ENCODE assay signal across 21 mouse cellular contexts in the genomic region with DNA sequence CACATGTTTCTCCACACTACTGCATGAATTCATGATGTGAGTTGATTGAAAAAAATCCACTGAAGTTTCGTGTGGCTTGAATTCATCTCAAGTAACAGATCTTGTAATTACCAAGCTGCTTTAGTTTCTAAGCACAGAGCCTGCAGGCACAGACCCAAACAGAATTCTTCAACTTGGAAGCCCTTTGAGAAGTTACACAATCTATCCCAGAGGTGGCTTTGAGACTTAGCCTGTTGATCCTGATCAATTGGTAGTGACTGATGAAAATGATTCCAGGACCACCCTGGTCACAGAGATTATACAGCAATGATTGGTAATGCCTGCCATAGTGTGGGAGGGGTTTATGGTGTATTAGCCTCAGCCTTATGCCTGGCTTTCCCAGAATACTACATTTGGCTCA.
A peak's percentile ranks its signal among the peaks of the same experiment; 100 is the strongest.
DNase-seq lines count a peak whose midpoint lies in the region; ATAC-seq and TF ChIP-seq lines count a peak whose summit lies in the region.
"Had no signal": no experiment of that assay in that cellular context is flagged by ENCODE, and none has a peak within 500 bp of the region (broad histone marks: within the 10 kb centered on the region; RNA-seq: fewer than 3 reads in every experiment).

No protein-coding gene starts in this region.

- no peak overlapping the region for H3K9ac ChIP-seq in lung, embryonic 14.5 days
- H3K9ac ChIP-seq: hindbrain, embryonic 12.5 days; kidney, embryonic 15.5 days; liver, embryonic 14.5 days had no signal

- H3K4me2 ChIP-seq in lung, embryonic 14.5 days: no peak overlapping the region
- H3K4me2 ChIP-seq: hindbrain, embryonic 12.5 days; kidney, embryonic 15.5 days; midbrain, embryonic 11.5 days had no signal

- no peaks in the 10 kb centered on the region for H3K9me3 ChIP-seq in lung, embryonic 14.5 days (ENCODE audit: low read depth, low read length)
- H3K9me3 ChIP-seq: hindbrain, embryonic 12.5 days; kidney, embryonic 15.5 days had no signal

- no peak for TF ChIP-seq CTCF in lung, embryonic 14.5 days (IDR thresholded peaks at IDR 0.05; ENCODE audit: low read depth)
- TF ChIP-seq CTCF in lung, adult 2 months (IDR thresholded peaks at IDR 0.05; ENCODE audit: insufficient read depth, low read length): no peak

- 43% methylated on average over 1 of the region's 1 CpGs for WGBS in lung, embryonic 14.5 days
- 57% methylated on average over 1 of the region's 1 CpGs for WGBS in lung, adult 2 months

- H3K27ac ChIP-seq in lung, embryonic 14.5 days (ENCODE audit: low read depth): no peak overlapping the region
- H3K27ac ChIP-seq: hindbrain, embryonic 12.5 days; kidney, embryonic 15.5 days; liver, embryonic 14.5 days had no signal

- no peaks in the 10 kb centered on the region for H3K27me3 ChIP-seq in lung, embryonic 14.5 days (ENCODE audit: insufficient read depth, low read length)
- H3K27me3 ChIP-seq: hindbrain, embryonic 12.5 days; kidney, embryonic 15.5 days; Patski had no signal

- H3K4me3 ChIP-seq in lung, embryonic 14.5 days (ENCODE audit: low read depth, low read length): no peak overlapping the region
- no peak overlapping the region for H3K4me3 ChIP-seq in lung, adult 2 months (replicated peaks; ENCODE audit: extremely low read depth, low read depth, low read length)
- H3K4me3 ChIP-seq: hindbrain, embryonic 12.5 days; kidney, embryonic 15.5 days had no signal

- no peaks in the 10 kb centered on the region for H3K4me1 ChIP-seq in lung, embryonic 14.5 days (ENCODE audit: insufficient read depth)
- no peaks in the 10 kb centered on the region for H3K4me1 ChIP-seq in lung, adult 2 months (ENCODE audit: control insufficient read depth, insufficient read depth, low read length)
- H3K4me1 ChIP-seq: hindbrain, embryonic 12.5 days; kidney, embryonic 15.5 days had no signal

- no peak for TF ChIP-seq POLR2A in lung, adult 2 months (IDR thresholded peaks at IDR 0.05; ENCODE audit: borderline replicate concordance, extremely low read depth, low read depth, low read length)

- no peaks in the 10 kb centered on the region for H3K36me3 ChIP-seq in lung, embryonic 14.5 days (ENCODE audit: insufficient read depth)
- H3K36me3 ChIP-seq: G1E; hindbrain, embryonic 12.5 days; kidney, embryonic 15.5 days had no signal

- no peak for ATAC-seq in lung, embryonic 14.5 days (ENCODE audit: insufficient read depth)
- ATAC-seq: intestine, postnatal 0 days; Patski had no signal

- DNase-seq in gastrocnemius, adult 18-20 months (ENCODE audit: low spot score): peak; percentile 28
- no peak for DNase-seq in gastrocnemius, adult 8-10 months (ENCODE audit: low spot score in 2 of 2)
- DNase-seq in lung, embryonic 14.5 days: peak; percentile 66
- DNase-seq in lung, adult 2 months: no peak
- DNase-seq in brain, adult 2 months (ENCODE audit: low read depth, low spot score): peak; percentile 5
- peak; percentile 3 for DNase-seq in fat pad, adult 2 months (ENCODE audit: extremely low read depth, low read depth, low spot score)
- DNase-seq in right cerebral cortex, postnatal 36 days (ENCODE audit: low spot score in 2 of 2): no peak
- DNase-seq: adrenal gland, adult 2 months; B cell, adult 2 months; cerebellum, adult 8-10 months; cerebellum, postnatal 36 days; embryo, embryonic 11 days; kidney, postnatal 36 days; right cerebral cortex, adult 18-20 months had no signal

Comparison
In these comparisons a context has a peak if more than half of its experiments do, and no peak if none do; other contexts are left out.
1. DNase-seq: peak in gastrocnemius, adult 18-20 months (single experiment), lung, embryonic 14.5 days (single experiment), brain, adult 2 months (single experiment) and fat pad, adult 2 months (single experiment); none in gastrocnemius, adult 8-10 months (0 of 2), lung, adult 2 months (single experiment) and right cerebral cortex, postnatal 36 days (0 of 2).